Comparison of ENCODE assay signal across 9 mouse cellular contexts in genomic region chr14:40791606-40792005, GRCm38 (mm10).
DNase-seq lines count a peak whose midpoint lies in the region; ATAC-seq lines count a peak whose summit lies in the region.
"Had no signal": no experiment of that assay in that cellular context is flagged by ENCODE, and none has a peak within 500 bp of the region (broad histone marks: within the 10 kb centered on the region; RNA-seq: fewer than 3 reads in every experiment).

No protein-coding gene starts in this region.

- no peaks in the 10 kb centered on the region for H3K4me1 ChIP-seq in hindbrain, embryonic 12.5 days
- no peaks in the 10 kb centered on the region for H3K4me1 ChIP-seq in midbrain, embryonic 13.5 days (replicated peaks)
- H3K4me1 ChIP-seq: megakaryocyte, embryonic 14.5 days had no signal

- no peaks in the 10 kb centered on the region for H3K27me3 ChIP-seq in hindbrain, embryonic 12.5 days
- no peaks in the 10 kb centered on the region for H3K27me3 ChIP-seq in midbrain, embryonic 13.5 days

- no peaks in the 10 kb centered on the region for H3K36me3 ChIP-seq in hindbrain, embryonic 12.5 days
- H3K36me3 ChIP-seq in midbrain, embryonic 13.5 days: no peaks in the 10 kb centered on the region

- peak; percentile 62; the same call in 1 of the 2 replicates for ATAC-seq in hindbrain, embryonic 12.5 days (ENCODE audit: low FRiP score)
- peak; percentile 63; the same call in 1 of the 2 replicates for ATAC-seq in midbrain, embryonic 13.5 days
- no peak for ATAC-seq in erythroblast, adult 5-6 weeks (replicated peaks; ENCODE audit: low FRiP score, poor library complexity, severe bottlenecking)

- H3K4me3 ChIP-seq in hindbrain, embryonic 12.5 days: no peak overlapping the region
- no peak overlapping the region for H3K4me3 ChIP-seq in midbrain, embryonic 13.5 days (replicated peaks)
- H3K4me3 ChIP-seq: megakaryocyte, embryonic 14.5 days had no signal

- WGBS in hindbrain, embryonic 12.5 days: 48% methylated on average over 1 of the region's 1 CpGs
- WGBS in midbrain, embryonic 13.5 days: 48% methylated on average over 1 of the region's 1 CpGs

- peak; percentile 9 to 10 for DNase-seq in lung, adult 18-20 months
- DNase-seq in lung, postnatal 25 days (ENCODE audit: low spot score): no peak
- DNase-seq in WW6 (ENCODE audit: low read depth, low spot score): peak; percentile 38
- peak; percentile 56 for DNase-seq in embryo, embryonic 9.5 days (ENCODE audit: extremely low spot score)
- DNase-seq in layer of hippocampus, postnatal 25 days (ENCODE audit: extremely low spot score in 1 of 2, low spot score in 1 of 2): peak; percentile 27 to 65

- no peak overlapping the region for H3K4me2 ChIP-seq in hindbrain, embryonic 12.5 days (replicated peaks)
- no peak overlapping the region for H3K4me2 ChIP-seq in midbrain, embryonic 13.5 days (replicated peaks)

- no peaks in the 10 kb centered on the region for H3K9me3 ChIP-seq in hindbrain, embryonic 12.5 days (replicated peaks)
- no peaks in the 10 kb centered on the region for H3K9me3 ChIP-seq in midbrain, embryonic 13.5 days
- H3K9me3 ChIP-seq: megakaryocyte, embryonic 14.5 days had no signal

- no peak overlapping the region for H3K27ac ChIP-seq in hindbrain, embryonic 12.5 days
- H3K27ac ChIP-seq in midbrain, embryonic 13.5 days: no peak overlapping the region

- H3K9ac ChIP-seq in hindbrain, embryonic 12.5 days: no peak overlapping the region
- H3K9ac ChIP-seq in midbrain, embryonic 13.5 days (replicated peaks): no peak overlapping the region
